Mouse (Mus musculus) stomach, postnatal 0 days (tissue): ENCODE measurements around the gene Clec4a1.

Experiments
- CTCF ChIP-seq: IDR thresholded peaks from 2 replicates; pipeline ENCODE4 v1.5.1; 2016; ENCODE audit warnings: antibody characterized with exemption, low read depth, mild to moderate bottlenecking, moderate library complexity
- EP300 ChIP-seq: optimal IDR thresholded peaks from 2 replicates; pipeline ENCODE3; 2016; ENCODE audit warnings: antibody characterized with exemption

GRCm38 (mm10) chr6:122939618-122940017 lies 18.0 kb downstream of the Clec4a1 start:
- TF ChIP-seq CTCF (no peak), EP300 (no peak)
